Mouse (Mus musculus) embryonic facial prominence, embryonic 14.5 days (tissue): ENCODE data around the gene Cd19. TPM values are rescaled to one million over a fixed set of nuclear protein-coding genes. Genes with fewer than 3 reads are reported as not detected.
A peak's percentile ranks its signal among the peaks of the same experiment; 100 is the strongest.

Experiments used
- ATAC-seq: fragments of 200-750 bp; cut with Nextera tagmentation; 2 replicates; pipeline ENCODE4 v1.8.0; 2017; ENCODE audit warnings: low read depth, moderate number of reproducible peaks, moderate TSS enrichment
- DNase-seq: peaks from one replicate; pipeline ENCODE4 v3.0.0-alpha.2; 2015; ENCODE audit warnings: low spot score
- H3K27ac ChIP-seq: fragments of 300-500 bp; sonication (generic); replicated peaks from 2 replicates; pipeline ENCODE4 v1.5.1; 2014; ENCODE audit warnings: low read depth, mild to moderate bottlenecking, low read length, moderate library complexity
- H3K27me3 ChIP-seq: fragments of 300-500 bp; sonication (generic); replicated peaks from 2 replicates; pipeline ENCODE4 v1.6.1; 2014; ENCODE audit warnings: low read length; ENCODE audit not compliant: control insufficient read depth, insufficient read depth
- H3K36me3 ChIP-seq: fragments of 300-500 bp; sonication (generic); 2 replicates; pipeline ENCODE4 v1.6.1; 2014; ENCODE audit warnings: low read length, mixed read lengths; ENCODE audit not compliant: control insufficient read depth, insufficient read depth
- H3K4me1 ChIP-seq: fragments of 300-500 bp; sonication (generic); 2 replicates; pipeline ENCODE4 v1.6.1; 2014; ENCODE audit warnings: antibody characterized with exemption, low read length; ENCODE audit not compliant: control insufficient read depth, insufficient read depth
- H3K4me2 ChIP-seq: fragments of 300-500 bp; sonication (generic); 2 replicates; pipeline ENCODE4 v1.6.1; 2014; ENCODE audit warnings: low read depth, mild to moderate bottlenecking, low read length, moderate library complexity, mixed read lengths
- H3K4me3 ChIP-seq: fragments of 300-500 bp; sonication (generic); 2 replicates; pipeline ENCODE4 v1.5.1; 2014; ENCODE audit warnings: low read depth, mild to moderate bottlenecking, low read length
- H3K9ac ChIP-seq: fragments of 300-500 bp; sonication (generic); 2 replicates; pipeline ENCODE4 v1.6.1; 2014; ENCODE audit warnings: low read depth, mild to moderate bottlenecking, low read length, moderate library complexity, mixed read lengths
- H3K9me3 ChIP-seq: fragments of 300-500 bp; sonication (generic); 2 replicates; pipeline ENCODE4 v1.6.1; 2016; ENCODE audit warnings: low read length; ENCODE audit not compliant: control insufficient read depth
- WGBS: fragments of 180-500 bp; shearing (Covaris S2); extraction: QIAGEN DNeasy Blood & Tissue Kit; methylation state at CpG from one replicate; pipeline ENCODE4 v1.1.7; 2014; 5-methylcytosine and 5-hydroxymethylcytosine counted together
- polyA plus RNA-seq: library from polyadenylated mRNA; unstranded; fragments of >200 nt; fragmentation: Nextera tagmentation; extraction: Ambion mirVana; gene quantifications from 2 replicates; pipeline ENCODE4 v1.2.1, GENCODE M21; 2014

Gene Cd19
- polyA plus RNA-seq, 1 experiment from 2014 or later: 0.19 TPM

GRCm38 (mm10) chr7:126445104-126445815, 30.6 kb upstream of the Cd19 start:
- Histone ChIP-seq H3K4me3 (no peak overlapping the region), H3K4me2 (no peak overlapping the region), H3K9ac (no peak overlapping the region), H3K9me3 (no peaks in the 10 kb centered on the region), H3K4me1 (no peaks in the 10 kb centered on the region), H3K27ac (no peak overlapping the region), H3K36me3 (peaks cover 57% of the 10 kb centered on the region), H3K27me3 (no peaks in the 10 kb centered on the region)
- ATAC-seq (no peak), DNase-seq (no peak)
- WGBS: 91% methylated on average over 15 of the region's 15 CpGs

- DNase-seq (no peak), ATAC-seq (no peak)
- no peaks in the 10 kb centered on the region for H3K9me3 ChIP-seq
- no peaks in the 10 kb centered on the region for H3K4me1 ChIP-seq
- no peak overlapping the region for H3K4me2 ChIP-seq
- peaks cover 61% of the 10 kb centered on the region for H3K36me3 ChIP-seq
- H3K27ac ChIP-seq: no peak overlapping the region
- no peak overlapping the region for H3K9ac ChIP-seq
- H3K4me3 ChIP-seq: no peak overlapping the region
- no peaks in the 10 kb centered on the region for H3K27me3 ChIP-seq
- WGBS: 97% methylated on average over 9 of the region's 9 CpGs
Observed at GRCm38 (mm10) chr7:126444536-126444935, 29.8 kb upstream of the Cd19 start.

- no peak for DNase-seq
- Histone ChIP-seq H3K9ac (no peak overlapping the region), H3K9me3 (no peaks in the 10 kb centered on the region), H3K4me1 (no peaks in the 10 kb centered on the region), H3K4me3 (no peak overlapping the region), H3K4me2 (no peak overlapping the region), H3K36me3 (peaks cover 61% of the 10 kb centered on the region), H3K27ac (no peak overlapping the region), H3K27me3 (no peaks in the 10 kb centered on the region)
- 93% methylated on average over 10 of the region's 10 CpGs for WGBS
- ATAC-seq: no peak
Observed at GRCm38 (mm10) chr7:126443997-126444396, 29.3 kb upstream of the Cd19 start.

GRCm38 (mm10) chr7:126440134-126440533, 25.4 kb upstream of the Cd19 start:
- Histone ChIP-seq H3K27me3 (no peaks in the 10 kb centered on the region), H3K9ac (no peak overlapping the region), H3K4me1 (no peaks in the 10 kb centered on the region), H3K4me3 (no peak overlapping the region), H3K4me2 (no peak overlapping the region), H3K27ac (no peak overlapping the region), H3K9me3 (no peaks in the 10 kb centered on the region), H3K36me3 (peaks cover 38% of the 10 kb centered on the region)
- DNase-seq: no peak
- no peak for ATAC-seq
- 69% methylated on average over 9 of the region's 9 CpGs for WGBS

- no peak overlapping the region for H3K27ac ChIP-seq
- no peak overlapping the region for H3K4me2 ChIP-seq
- H3K27me3 ChIP-seq: no peaks in the 10 kb centered on the region
- no peak overlapping the region for H3K4me3 ChIP-seq
- no peaks in the 10 kb centered on the region for H3K9me3 ChIP-seq
- no peak overlapping the region for H3K9ac ChIP-seq
- DNase-seq (peak; percentile 61), ATAC-seq (peak; percentile 75)
- no peaks in the 10 kb centered on the region for H3K4me1 ChIP-seq
- H3K36me3 ChIP-seq: peaks cover 46% of the 10 kb centered on the region; the same call in 1 of the 2 replicates
- 14% methylated on average over 8 of the region's 8 CpGs for WGBS
Observed at GRCm38 (mm10) chr7:126436851-126437250, 22.2 kb upstream of the Cd19 start.

GRCm38 (mm10) chr7:126435801-126436200, 21.1 kb upstream of the Cd19 start:
- 83% methylated on average over 3 of the region's 3 CpGs for WGBS

GRCm38 (mm10) chr7:126434726-126435125, 20.0 kb upstream of the Cd19 start:
- DNase-seq: no peak

More at GRCm38 (mm10) chr7:126435801-126436200, 21.1 kb upstream of the Cd19 start:
- DNase-seq (no peak), ATAC-seq (no peak)
- Histone ChIP-seq H3K9ac (no peak overlapping the region), H3K4me1 (no peaks in the 10 kb centered on the region), H3K27ac (no peak overlapping the region), H3K4me3 (no peak overlapping the region), H3K9me3 (no peaks in the 10 kb centered on the region), H3K4me2 (no peak overlapping the region), H3K27me3 (no peaks in the 10 kb centered on the region), H3K36me3 (peaks cover 42% of the 10 kb centered on the region; the same call in 1 of the 2 replicates)

GRCm38 (mm10) chr7:126430167-126430566, 15.5 kb upstream of the Cd19 start:
- H3K36me3 ChIP-seq: peaks cover 32% of the 10 kb centered on the region; the same call in 1 of the 2 replicates
- no peak for ATAC-seq
- H3K9ac ChIP-seq: peak overlapping the region; percentile 25; the same call in 1 of the 2 replicates
- peak overlapping the region; percentile 82; the same call in 1 of the 2 replicates for H3K4me2 ChIP-seq
- no peaks in the 10 kb centered on the region for H3K27me3 ChIP-seq
- peaks cover 3% of the 10 kb centered on the region; the same call in 1 of the 2 replicates for H3K9me3 ChIP-seq
- no peak for DNase-seq
- H3K4me3 ChIP-seq: no peak overlapping the region
- H3K4me1 ChIP-seq: peaks cover 5% of the 10 kb centered on the region
- H3K27ac ChIP-seq: no peak overlapping the region

More at GRCm38 (mm10) chr7:126434726-126435125, 20.0 kb upstream of the Cd19 start:
- no peak for ATAC-seq
- 89% methylated on average over 7 of the region's 7 CpGs for WGBS
- no peak overlapping the region for H3K9ac ChIP-seq
- no peak overlapping the region for H3K27ac ChIP-seq
- no peak overlapping the region for H3K4me2 ChIP-seq
- no peak overlapping the region for H3K4me3 ChIP-seq
- H3K27me3 ChIP-seq: no peaks in the 10 kb centered on the region
- H3K9me3 ChIP-seq: no peaks in the 10 kb centered on the region
- H3K36me3 ChIP-seq: peaks cover 38% of the 10 kb centered on the region; the same call in 1 of the 2 replicates
- peaks cover 2% of the 10 kb centered on the region for H3K4me1 ChIP-seq

GRCm38 (mm10) chr7:126429503-126429898, 14.8 kb upstream of the Cd19 start:
- Histone ChIP-seq H3K4me1 (peaks cover 5% of the 10 kb centered on the region), H3K4me3 (peak overlapping the region; percentile 77), H3K9ac (peak overlapping the region; percentile 87), H3K27me3 (no peaks in the 10 kb centered on the region), H3K4me2 (peak overlapping the region; percentile 82), H3K36me3 (peaks cover 27% of the 10 kb centered on the region; the same call in 1 of the 2 replicates), H3K27ac (no peak overlapping the region), H3K9me3 (peaks cover 3% of the 10 kb centered on the region; the same call in 1 of the 2 replicates)
- whole genome bisulfite sequencing: 29% methylated on average over 14 of the region's 15 CpGs
- DNase-seq (no peak), ATAC-seq (no peak)
